Mouse (Mus musculus): ENCODE measurements around the gene Tmem72. TPM values are rescaled to one million over a fixed set of nuclear protein-coding genes. Genes with fewer than 3 reads are reported as not detected.

The Tmem72 gene
- total and polyA plus RNA-seq, 2 experiments from 2014 or later: 0.14 to 1.4 TPM

GRCm38 (mm10) chr6:116735361-116735760 lies 18.6 kb upstream of the Tmem72 start:
- TF ChIP-seq CTCF (IDR thresholded peaks at IDR 0.05): no peak
- 94% methylated on average over 5 of the region's 5 CpGs for WGBS
- no peak for ATAC-seq (ENCODE audit: low FRiP score)

GRCm38 (mm10) chr6:116733577-116733976 lies 16.9 kb upstream of the Tmem72 start:
- no peak for ATAC-seq (ENCODE audit: low FRiP score)
- Histone ChIP-seq H3K4me1 (ENCODE audit: insufficient read depth, low read length) (no peaks in the 10 kb centered on the region), H3K36me3 (ENCODE audit: insufficient read depth, low read length) (no peaks in the 10 kb centered on the region), H3K9me3 (ENCODE audit: low read length) (no peaks in the 10 kb centered on the region), H3K4me2 (ENCODE audit: low read depth, low read length, poor library complexity, severe bottlenecking) (no peak overlapping the region), H3K9ac (replicated peaks; ENCODE audit: low read length, poor library complexity, severe bottlenecking) (no peak overlapping the region), H3K27me3 (ENCODE audit: insufficient read depth, low read length) (no peaks in the 10 kb centered on the region), H3K4me3 (ENCODE audit: low read depth, low read length) (no peak overlapping the region), H3K27ac (ENCODE audit: low read depth, low read length) (no peak overlapping the region)
- DNase-seq (ENCODE audit: low spot score): no peak
- 76% methylated on average over 4 of the region's 4 CpGs for WGBS
- no peak for TF ChIP-seq CTCF (IDR thresholded peaks at IDR 0.05)

More at GRCm38 (mm10) chr6:116735361-116735760, 18.6 kb upstream of the Tmem72 start:
- DNase-seq (ENCODE audit: low spot score): no peak
- no peak overlapping the region for H3K27ac ChIP-seq (ENCODE audit: low read depth, low read length)
- H3K36me3 ChIP-seq (ENCODE audit: insufficient read depth, low read length): no peaks in the 10 kb centered on the region
- no peak overlapping the region for H3K4me2 ChIP-seq (ENCODE audit: low read depth, low read length, poor library complexity, severe bottlenecking)
- H3K9ac ChIP-seq (replicated peaks; ENCODE audit: low read length, poor library complexity, severe bottlenecking): no peak overlapping the region
- no peaks in the 10 kb centered on the region for H3K9me3 ChIP-seq (ENCODE audit: low read length)
- no peaks in the 10 kb centered on the region for H3K4me1 ChIP-seq (ENCODE audit: insufficient read depth, low read length)
- H3K27me3 ChIP-seq (ENCODE audit: insufficient read depth, low read length): no peaks in the 10 kb centered on the region
- H3K4me3 ChIP-seq (ENCODE audit: low read depth, low read length): no peak overlapping the region

DNA sequence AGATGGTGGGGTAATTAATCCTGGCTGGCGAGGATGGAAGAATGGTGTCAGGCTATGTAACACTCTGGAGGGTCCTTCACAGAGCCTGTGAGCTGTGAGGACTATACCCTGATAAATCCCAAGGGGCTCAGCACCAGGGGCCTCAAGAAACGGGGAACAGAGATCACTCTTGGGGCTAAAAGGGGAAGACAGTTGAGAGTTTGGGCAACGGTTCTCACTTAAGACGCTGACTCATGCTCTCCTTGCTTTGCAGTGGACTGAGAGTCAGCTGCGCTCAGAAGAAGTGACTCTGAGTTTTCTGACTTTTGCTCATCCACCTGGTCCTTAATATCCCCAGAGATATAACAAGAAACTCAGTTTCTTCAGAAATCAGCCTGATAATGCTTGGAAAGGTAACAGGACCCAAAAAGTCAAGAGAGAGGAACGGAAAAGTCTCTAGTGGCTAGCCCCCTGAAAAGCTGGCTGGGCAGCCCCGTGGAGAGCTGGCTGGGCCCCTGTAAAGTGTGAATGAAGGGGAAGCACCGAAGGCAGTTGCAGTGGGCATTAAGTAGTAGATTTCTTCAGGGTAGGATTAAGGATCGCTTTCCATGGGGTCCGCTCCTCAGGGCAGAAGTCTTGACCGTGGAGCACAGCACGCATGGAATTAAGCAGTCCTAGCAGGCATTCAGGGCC lies 7.9 kb upstream of the Tmem72 start:
- no peaks in the 10 kb centered on the region for H3K36me3 ChIP-seq (ENCODE audit: insufficient read depth, low read length)
- H3K27me3 ChIP-seq (ENCODE audit: insufficient read depth, low read length): no peaks in the 10 kb centered on the region
- H3K4me3 ChIP-seq (ENCODE audit: low read depth, low read length): no peak overlapping the region
- H3K4me1 ChIP-seq (ENCODE audit: insufficient read depth, low read length): no peaks in the 10 kb centered on the region
- no peak for DNase-seq (ENCODE audit: low spot score)
- no peak for ATAC-seq (ENCODE audit: low FRiP score)
- no peak overlapping the region for H3K27ac ChIP-seq (ENCODE audit: low read depth, low read length)
- H3K9me3 ChIP-seq (ENCODE audit: low read length): no peaks in the 10 kb centered on the region
- WGBS: 79% methylated on average over 12 of the region's 12 CpGs
- TF ChIP-seq CTCF (IDR thresholded peaks at IDR 0.05): no peak
- no peak overlapping the region for H3K9ac ChIP-seq (replicated peaks; ENCODE audit: low read length, poor library complexity, severe bottlenecking)
- no peak overlapping the region for H3K4me2 ChIP-seq (ENCODE audit: low read depth, low read length, poor library complexity, severe bottlenecking)

GRCm38 (mm10) chr6:116718920-116719319 lies 2.2 kb upstream of the Tmem72 start:
- Histone ChIP-seq H3K4me2 (ENCODE audit: low read depth, low read length, poor library complexity, severe bottlenecking) (no peak overlapping the region), H3K27ac (ENCODE audit: low read depth, low read length) (no peak overlapping the region), H3K4me3 (ENCODE audit: low read depth, low read length) (no peak overlapping the region), H3K9me3 (ENCODE audit: low read length) (no peaks in the 10 kb centered on the region), H3K9ac (replicated peaks; ENCODE audit: low read length, poor library complexity, severe bottlenecking) (no peak overlapping the region), H3K27me3 (ENCODE audit: insufficient read depth, low read length) (no peaks in the 10 kb centered on the region), H3K4me1 (ENCODE audit: insufficient read depth, low read length) (no peaks in the 10 kb centered on the region), H3K36me3 (ENCODE audit: insufficient read depth, low read length) (no peaks in the 10 kb centered on the region)
- 89% methylated on average over 4 of the region's 4 CpGs for WGBS
- no peak for DNase-seq (ENCODE audit: low spot score)
- ATAC-seq (ENCODE audit: low FRiP score): no peak
- TF ChIP-seq CTCF (IDR thresholded peaks at IDR 0.05): no peak

DNA sequence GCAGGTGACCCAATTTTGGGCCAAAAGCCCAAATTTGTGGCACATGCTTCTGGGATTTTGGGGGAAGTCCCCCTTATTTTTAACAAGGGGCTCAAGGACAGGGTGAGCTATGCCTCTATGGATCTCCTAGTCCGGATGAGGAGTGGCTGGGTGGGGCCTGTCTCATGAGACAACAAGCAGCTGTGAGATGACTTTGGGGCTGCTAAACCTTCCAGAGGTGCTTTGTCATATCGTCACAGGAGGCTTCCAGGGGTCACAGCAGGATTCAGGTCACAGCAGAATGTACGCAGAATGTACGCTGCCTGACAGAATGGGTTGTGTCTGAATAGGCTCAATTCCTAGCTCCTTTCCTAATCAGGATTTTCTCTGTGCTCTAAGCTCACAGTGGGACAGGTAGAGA lies 1.6 kb upstream of the Tmem72 start:
- no peak overlapping the region for H3K9ac ChIP-seq (replicated peaks; ENCODE audit: low read length, poor library complexity, severe bottlenecking)
- no peak for TF ChIP-seq CTCF (IDR thresholded peaks at IDR 0.05)
- WGBS: 84% methylated on average over 4 of the region's 4 CpGs
- H3K9me3 ChIP-seq (ENCODE audit: low read length): no peaks in the 10 kb centered on the region
- no peaks in the 10 kb centered on the region for H3K27me3 ChIP-seq (ENCODE audit: insufficient read depth, low read length)
- no peaks in the 10 kb centered on the region for H3K4me1 ChIP-seq (ENCODE audit: insufficient read depth, low read length)
- ATAC-seq (ENCODE audit: low FRiP score) (no peak), DNase-seq (ENCODE audit: low spot score) (no peak)
- no peak overlapping the region for H3K4me3 ChIP-seq (ENCODE audit: low read depth, low read length)
- no peak overlapping the region for H3K4me2 ChIP-seq (ENCODE audit: low read depth, low read length, poor library complexity, severe bottlenecking)
- no peaks in the 10 kb centered on the region for H3K36me3 ChIP-seq (ENCODE audit: insufficient read depth, low read length)
- H3K27ac ChIP-seq (ENCODE audit: low read depth, low read length): no peak overlapping the region

DNA sequence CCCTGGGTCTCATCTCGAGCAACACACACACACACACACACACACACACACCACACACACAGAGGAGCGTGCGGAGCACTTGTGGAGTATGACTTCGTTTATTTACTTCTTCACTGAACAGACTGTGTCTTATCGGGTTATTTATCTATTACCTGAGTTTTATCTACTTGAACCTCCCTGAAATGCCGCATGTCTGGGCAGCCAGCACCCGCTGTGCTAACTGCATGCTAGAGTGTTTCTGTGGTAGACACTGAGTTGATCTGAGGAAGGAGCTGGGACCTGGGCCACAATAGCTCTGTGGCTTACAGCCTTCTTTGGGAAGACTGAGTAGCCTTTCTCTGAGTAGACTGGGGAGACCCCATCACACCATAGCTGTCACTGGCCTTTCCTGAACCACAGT lies 1.1 kb upstream of the Tmem72 start:
- Histone ChIP-seq H3K4me2 (ENCODE audit: low read depth, low read length, poor library complexity, severe bottlenecking) (no peak overlapping the region), H3K9me3 (ENCODE audit: low read length) (no peaks in the 10 kb centered on the region)
- 94% methylated on average over 7 of the region's 7 CpGs for WGBS

More for the DNA sequence above, 1.1 kb upstream of the Tmem72 start:
- Histone ChIP-seq H3K9ac (replicated peaks; ENCODE audit: low read length, poor library complexity, severe bottlenecking) (no peak overlapping the region), H3K36me3 (ENCODE audit: insufficient read depth, low read length) (no peaks in the 10 kb centered on the region), H3K4me1 (ENCODE audit: insufficient read depth, low read length) (no peaks in the 10 kb centered on the region), H3K4me3 (ENCODE audit: low read depth, low read length) (no peak overlapping the region), H3K27ac (ENCODE audit: low read depth, low read length) (no peak overlapping the region), H3K27me3 (ENCODE audit: insufficient read depth, low read length) (no peaks in the 10 kb centered on the region)
- ATAC-seq (ENCODE audit: low FRiP score): no peak
- TF ChIP-seq CTCF (IDR thresholded peaks at IDR 0.05): no peak
- DNase-seq (ENCODE audit: low spot score): no peak

Data from midbrain, postnatal 0 days (tissue).